Mouse (Mus musculus): ENCODE data around the gene Mre11a. TPM values are rescaled to one million over a fixed set of nuclear protein-coding genes. Genes with fewer than 3 reads are reported as not detected.

The Mre11a gene
- polyA plus RNA-seq, 1 experiment from 2014 or later, result 10.1 TPM

DNA sequence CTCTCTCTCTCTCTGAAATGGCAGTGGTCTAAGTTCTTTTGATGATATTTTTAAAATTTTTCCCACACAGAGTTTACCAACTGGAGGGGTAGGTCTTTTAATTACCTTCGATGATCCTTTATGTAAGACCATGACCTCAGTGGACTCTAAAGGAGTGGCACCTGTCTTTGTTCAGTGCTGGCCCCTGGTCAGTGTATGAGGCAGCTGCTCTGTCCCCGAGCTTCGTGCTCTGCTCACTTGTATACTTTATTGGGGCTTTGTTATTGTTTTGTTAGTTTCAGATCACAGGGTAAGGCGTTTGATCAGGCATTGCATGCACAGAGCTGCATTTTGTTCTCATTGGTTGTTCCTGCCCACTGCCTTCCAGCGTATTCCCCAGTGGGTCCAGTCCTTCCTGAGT, 55.5 kb downstream of the Mre11a start:
- no peak overlapping the region for H3K4me2 ChIP-seq (ENCODE audit: low read depth, low read length)
- WGBS (ENCODE audit: insufficient replicate concordance), result 80% methylated on average over 5 of the region's 5 CpGs
- H3K27me3 ChIP-seq (ENCODE audit: control insufficient read depth, insufficient read depth, low read depth, low read length), result no peaks in the 10 kb centered on the region
- H3K9ac ChIP-seq (ENCODE audit: low read depth, low read length), result no peak overlapping the region
- no peak overlapping the region for H3K27ac ChIP-seq (ENCODE audit: low read length)
- no peak overlapping the region for H3K4me3 ChIP-seq (ENCODE audit: low read depth, low read length)
- no peaks in the 10 kb centered on the region for H3K9me3 ChIP-seq (replicated peaks; ENCODE audit: control insufficient read depth, low read length)
- peaks cover 7% of the 10 kb centered on the region for H3K36me3 ChIP-seq (ENCODE audit: control insufficient read depth, insufficient read depth)
- no peak for ATAC-seq (ENCODE audit: low read depth)
- H3K4me1 ChIP-seq (ENCODE audit: control insufficient read depth, low read depth, low read length), result no peaks in the 10 kb centered on the region

DNA sequence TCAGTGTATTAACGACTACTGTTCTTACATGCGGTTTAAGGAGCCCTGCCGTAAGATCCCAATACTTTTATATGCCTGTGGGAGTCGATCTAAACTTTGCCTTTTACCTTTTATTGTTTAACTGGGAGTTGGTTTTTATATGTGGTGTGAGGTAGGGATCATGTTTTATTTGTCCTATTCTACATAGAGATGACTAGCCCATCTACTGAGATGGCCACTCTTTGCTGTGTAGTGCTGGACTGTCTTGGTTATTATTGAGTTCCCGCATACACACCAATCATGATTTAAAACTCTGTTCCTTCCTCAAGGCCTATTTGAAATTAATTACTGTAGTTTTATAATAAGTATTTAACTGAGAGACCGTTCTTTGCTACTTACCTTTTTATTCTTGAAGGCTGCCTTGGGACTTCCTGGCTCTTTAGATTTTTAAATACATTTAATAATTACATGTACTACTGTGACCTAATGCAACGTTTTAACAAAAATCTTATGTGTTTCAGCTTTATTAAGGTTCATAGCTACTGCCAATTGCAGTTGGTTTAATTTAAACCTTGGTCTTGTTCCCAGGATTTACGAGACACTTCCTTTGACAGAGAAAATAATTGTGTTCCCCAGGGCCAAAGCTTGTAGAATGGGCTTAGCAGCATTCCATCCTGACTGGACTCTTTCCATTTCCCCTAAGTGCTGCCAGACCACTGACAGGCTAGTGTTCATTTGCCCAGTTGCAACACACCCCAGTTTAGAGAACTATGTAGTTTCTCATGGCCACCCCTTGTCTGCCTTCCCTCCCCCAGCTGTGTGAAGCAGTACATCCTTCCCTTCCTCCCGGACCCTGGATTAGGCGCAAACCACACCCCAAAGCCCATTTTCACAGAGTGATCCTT, 57.7 kb downstream of the Mre11a start:
- Histone ChIP-seq H3K36me3 (ENCODE audit: control insufficient read depth, insufficient read depth) (no peaks in the 10 kb centered on the region), H3K4me1 (ENCODE audit: control insufficient read depth, low read depth, low read length) (no peaks in the 10 kb centered on the region), H3K4me3 (ENCODE audit: low read depth, low read length) (no peak overlapping the region), H3K9me3 (replicated peaks; ENCODE audit: control insufficient read depth, low read length) (no peaks in the 10 kb centered on the region), H3K4me2 (ENCODE audit: low read depth, low read length) (no peak overlapping the region), H3K27me3 (ENCODE audit: control insufficient read depth, insufficient read depth, low read depth, low read length) (no peaks in the 10 kb centered on the region), H3K27ac (ENCODE audit: low read length) (no peak overlapping the region), H3K9ac (ENCODE audit: low read depth, low read length) (no peak overlapping the region)
- ATAC-seq (ENCODE audit: low read depth), result no peak
- WGBS (ENCODE audit: insufficient replicate concordance), result 71% methylated on average over 10 of the region's 10 CpGs

DNA sequence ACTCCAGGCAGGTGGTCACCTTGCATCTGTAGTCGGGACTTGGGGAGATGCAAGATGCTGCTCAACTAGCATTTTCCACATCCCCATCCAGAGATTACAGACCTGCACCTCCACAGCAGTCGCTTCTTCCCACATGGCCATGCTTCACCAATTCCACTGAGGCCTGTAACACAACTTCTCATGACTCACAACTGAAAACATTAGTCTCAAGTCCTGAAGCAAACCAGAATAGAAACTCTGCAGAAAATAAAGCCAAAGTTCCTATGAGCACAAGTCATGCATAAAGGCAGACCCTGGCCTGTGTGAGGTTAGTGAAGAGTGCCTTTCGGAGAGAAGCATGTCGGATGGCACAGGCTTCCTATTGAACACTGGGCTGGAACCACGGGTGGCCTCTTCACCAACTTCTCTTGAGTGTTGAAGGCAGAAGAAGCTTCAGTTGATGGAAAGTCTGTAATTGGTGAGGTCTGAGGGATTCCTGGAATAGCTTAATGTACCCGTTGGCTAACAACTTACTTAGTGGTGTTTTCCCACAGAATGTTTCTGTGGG, 58.9 kb downstream of the Mre11a start:
- Histone ChIP-seq H3K9ac (ENCODE audit: low read depth, low read length) (no peak overlapping the region), H3K36me3 (ENCODE audit: control insufficient read depth, insufficient read depth) (no peaks in the 10 kb centered on the region), H3K4me1 (ENCODE audit: control insufficient read depth, low read depth, low read length) (no peaks in the 10 kb centered on the region), H3K27ac (ENCODE audit: low read length) (no peak overlapping the region), H3K9me3 (replicated peaks; ENCODE audit: control insufficient read depth, low read length) (no peaks in the 10 kb centered on the region), H3K4me2 (ENCODE audit: low read depth, low read length) (no peak overlapping the region), H3K4me3 (ENCODE audit: low read depth, low read length) (no peak overlapping the region), H3K27me3 (ENCODE audit: control insufficient read depth, insufficient read depth, low read depth, low read length) (no peaks in the 10 kb centered on the region)
- no peak for ATAC-seq (ENCODE audit: low read depth)
- WGBS (ENCODE audit: insufficient replicate concordance), result 78% methylated on average over 6 of the region's 6 CpGs

DNA sequence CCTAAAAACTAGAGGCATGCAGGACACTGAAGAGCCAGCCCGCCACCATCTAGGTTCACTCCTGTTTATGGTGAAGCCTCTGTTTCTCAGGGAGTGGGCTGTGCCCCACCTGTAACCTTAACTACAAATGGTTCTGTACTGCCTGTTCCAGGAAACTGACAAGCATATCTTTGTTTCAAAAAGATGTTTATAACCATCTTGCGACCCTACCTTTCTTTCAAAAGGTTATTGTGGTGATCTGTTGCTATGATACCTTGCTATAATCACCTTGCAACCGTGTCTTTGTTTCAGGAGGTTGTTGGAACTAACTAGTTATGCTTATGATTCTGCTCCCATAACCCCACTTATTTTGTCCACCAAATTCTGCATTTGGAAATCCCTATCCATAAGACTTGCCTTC, 59.4 kb downstream of the Mre11a start:
- no peak overlapping the region for H3K4me2 ChIP-seq (ENCODE audit: low read depth, low read length)
- no peaks in the 10 kb centered on the region for H3K27me3 ChIP-seq (ENCODE audit: control insufficient read depth, insufficient read depth, low read depth, low read length)
- no peak overlapping the region for H3K9ac ChIP-seq (ENCODE audit: low read depth, low read length)
- no peaks in the 10 kb centered on the region for H3K9me3 ChIP-seq (replicated peaks; ENCODE audit: control insufficient read depth, low read length)
- WGBS (ENCODE audit: insufficient replicate concordance), result 75% methylated on average over 3 of the region's 3 CpGs
- H3K36me3 ChIP-seq (ENCODE audit: control insufficient read depth, insufficient read depth), result no peaks in the 10 kb centered on the region
- H3K4me3 ChIP-seq (ENCODE audit: low read depth, low read length), result no peak overlapping the region
- no peak overlapping the region for H3K27ac ChIP-seq (ENCODE audit: low read length)
- H3K4me1 ChIP-seq (ENCODE audit: control insufficient read depth, low read depth, low read length), result no peaks in the 10 kb centered on the region
- no peak for ATAC-seq (ENCODE audit: low read depth)

DNA sequence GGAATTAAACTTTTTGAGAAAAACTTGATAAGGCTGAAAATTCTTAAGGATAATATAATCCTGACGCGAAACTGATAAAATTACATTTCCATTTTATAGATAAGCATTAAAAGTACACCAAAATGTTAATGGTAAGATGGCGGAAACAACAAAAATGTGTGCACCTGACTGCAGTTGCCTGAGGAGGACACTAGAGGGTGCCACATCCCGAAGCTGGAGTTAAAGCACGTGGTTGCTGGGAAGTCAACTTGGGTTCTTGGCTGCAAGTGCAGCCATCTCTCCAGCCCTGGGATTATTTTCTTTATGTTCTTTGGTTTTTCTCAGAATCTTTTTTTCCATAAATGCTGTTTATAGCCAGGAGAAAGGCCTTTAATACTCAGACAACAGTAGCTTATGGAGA, 62.0 kb downstream of the Mre11a start:
- WGBS (ENCODE audit: insufficient replicate concordance), result 45% methylated on average over 5 of the region's 5 CpGs
- Histone ChIP-seq H3K36me3 (ENCODE audit: control insufficient read depth, insufficient read depth) (no peaks in the 10 kb centered on the region), H3K27me3 (ENCODE audit: control insufficient read depth, insufficient read depth, low read depth, low read length) (no peaks in the 10 kb centered on the region), H3K9me3 (replicated peaks; ENCODE audit: control insufficient read depth, low read length) (no peaks in the 10 kb centered on the region), H3K4me2 (ENCODE audit: low read depth, low read length) (no peak overlapping the region), H3K4me3 (ENCODE audit: low read depth, low read length) (no peak overlapping the region), H3K27ac (ENCODE audit: low read length) (no peak overlapping the region), H3K4me1 (ENCODE audit: control insufficient read depth, low read depth, low read length) (no peaks in the 10 kb centered on the region), H3K9ac (ENCODE audit: low read depth, low read length) (no peak overlapping the region)
- ATAC-seq (ENCODE audit: low read depth), result no peak

DNA sequence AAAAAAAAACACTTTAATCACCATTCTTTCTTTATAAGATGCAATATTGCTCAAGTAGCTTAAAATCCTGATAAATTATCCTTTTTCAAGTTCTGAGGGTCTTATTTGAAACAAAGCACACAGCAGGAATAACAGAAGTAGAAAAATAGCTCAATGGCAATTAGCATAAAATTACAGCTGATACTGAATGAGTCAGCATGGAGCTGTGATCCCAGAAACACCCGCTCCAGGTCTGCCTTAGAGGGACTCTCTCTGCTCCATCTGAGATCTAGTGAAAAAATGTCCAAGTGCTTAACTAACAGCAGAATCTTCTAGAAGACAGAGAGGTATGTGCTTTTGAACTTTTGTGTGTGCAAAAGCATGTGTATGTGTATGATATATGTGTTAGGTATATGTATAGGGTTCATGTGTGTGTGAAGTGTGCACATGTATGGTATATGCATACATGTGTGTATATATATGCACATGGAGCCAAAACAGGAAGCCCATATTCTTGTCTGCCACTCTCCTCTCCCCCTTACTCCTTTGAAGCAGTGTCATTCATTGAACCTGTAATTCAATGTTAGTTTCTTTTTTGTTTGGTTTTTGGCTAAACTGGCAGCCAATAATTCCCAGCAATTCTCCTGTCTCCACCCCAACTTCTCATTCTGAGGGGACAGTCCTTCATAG, 63.9 kb downstream of the Mre11a start:
- 50% methylated on average over 1 of the region's 1 CpGs for WGBS (ENCODE audit: insufficient replicate concordance)

DNA sequence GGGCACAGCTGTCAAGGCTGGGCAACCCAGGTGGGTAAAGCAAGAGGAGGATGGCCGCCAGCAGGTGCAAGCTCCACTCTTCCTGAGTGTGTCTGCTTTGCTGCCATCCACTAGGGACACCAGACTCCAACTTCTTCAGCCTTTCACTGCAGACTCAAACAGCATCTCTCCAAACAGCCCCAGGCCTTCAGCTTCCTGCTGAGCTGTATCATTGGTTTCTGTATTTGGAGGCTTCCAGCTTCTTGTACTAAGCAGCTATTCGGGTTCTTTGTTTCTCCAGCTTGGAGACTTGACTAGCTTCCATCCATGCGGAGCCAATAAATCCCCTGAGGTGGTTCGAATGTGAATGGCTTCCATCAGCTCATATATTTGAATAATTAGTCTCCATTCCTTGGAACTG, 70.1 kb downstream of the Mre11a start:
- no peaks in the 10 kb centered on the region for H3K36me3 ChIP-seq (ENCODE audit: control insufficient read depth, insufficient read depth)
- H3K4me3 ChIP-seq (ENCODE audit: low read depth, low read length), result no peak overlapping the region
- no peak overlapping the region for H3K4me2 ChIP-seq (ENCODE audit: low read depth, low read length)
- no peaks in the 10 kb centered on the region for H3K4me1 ChIP-seq (ENCODE audit: control insufficient read depth, low read depth, low read length)
- no peak overlapping the region for H3K27ac ChIP-seq (ENCODE audit: low read length)
- no peak overlapping the region for H3K9ac ChIP-seq (ENCODE audit: low read depth, low read length)
- WGBS (ENCODE audit: insufficient replicate concordance), result 70% methylated on average over 4 of the region's 4 CpGs
- no peaks in the 10 kb centered on the region for H3K9me3 ChIP-seq (replicated peaks; ENCODE audit: control insufficient read depth, low read length)
- no peak for ATAC-seq (ENCODE audit: low read depth)
- peaks cover 15% of the 10 kb centered on the region for H3K27me3 ChIP-seq (ENCODE audit: control insufficient read depth, insufficient read depth, low read depth, low read length)

More for the DNA sequence above, 63.9 kb downstream of the Mre11a start:
- no peak for ATAC-seq (ENCODE audit: low read depth)
- Histone ChIP-seq H3K4me1 (ENCODE audit: control insufficient read depth, low read depth, low read length) (no peaks in the 10 kb centered on the region), H3K27ac (ENCODE audit: low read length) (no peak overlapping the region), H3K9me3 (replicated peaks; ENCODE audit: control insufficient read depth, low read length) (no peaks in the 10 kb centered on the region), H3K9ac (ENCODE audit: low read depth, low read length) (no peak overlapping the region), H3K36me3 (ENCODE audit: control insufficient read depth, insufficient read depth) (no peaks in the 10 kb centered on the region), H3K4me2 (ENCODE audit: low read depth, low read length) (no peak overlapping the region), H3K4me3 (ENCODE audit: low read depth, low read length) (no peak overlapping the region), H3K27me3 (ENCODE audit: control insufficient read depth, insufficient read depth, low read depth, low read length) (no peaks in the 10 kb centered on the region)

DNA sequence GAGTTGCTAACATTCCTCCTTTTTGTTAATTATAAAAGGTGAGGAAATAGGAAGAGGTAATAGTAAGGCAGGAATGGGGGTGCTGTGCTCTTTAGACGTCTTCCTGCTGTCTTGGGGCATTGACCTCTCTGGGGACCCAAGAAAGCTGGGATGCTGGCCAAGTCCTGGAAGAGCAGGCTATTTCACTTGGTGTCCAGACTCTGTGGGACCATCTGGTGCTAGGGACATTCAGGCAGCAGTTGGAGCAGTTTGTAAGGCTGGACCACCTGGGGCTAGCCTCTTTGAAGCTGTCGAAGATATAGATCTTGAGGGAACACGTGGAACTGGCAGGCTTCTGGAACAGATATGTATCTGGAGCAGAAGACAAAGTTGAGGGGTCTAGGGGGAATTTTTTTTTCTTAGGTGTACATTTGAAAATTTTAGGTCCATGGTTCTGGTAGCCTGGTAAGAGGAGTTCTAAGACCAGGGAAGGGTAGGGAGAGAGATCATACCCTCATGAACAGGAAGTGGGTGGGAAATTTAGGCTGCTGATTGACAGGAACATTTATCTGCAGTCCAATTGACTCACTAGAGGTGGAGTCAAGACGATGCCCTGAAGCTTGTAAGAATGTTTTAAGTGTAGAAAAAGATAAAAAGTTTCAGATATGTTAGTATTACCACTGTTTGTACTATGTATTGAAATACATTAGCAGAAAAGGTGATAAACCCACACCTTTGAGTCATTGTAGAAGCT, 72.6 kb downstream of the Mre11a start:
- Histone ChIP-seq H3K4me2 (ENCODE audit: low read depth, low read length) (no peak overlapping the region), H3K9me3 (replicated peaks; ENCODE audit: control insufficient read depth, low read length) (no peaks in the 10 kb centered on the region), H3K36me3 (ENCODE audit: control insufficient read depth, insufficient read depth) (no peaks in the 10 kb centered on the region), H3K27ac (ENCODE audit: low read length) (no peak overlapping the region), H3K4me1 (ENCODE audit: control insufficient read depth, low read depth, low read length) (no peaks in the 10 kb centered on the region), H3K27me3 (ENCODE audit: control insufficient read depth, insufficient read depth, low read depth, low read length) (peaks cover 34% of the 10 kb centered on the region), H3K9ac (ENCODE audit: low read depth, low read length) (no peak overlapping the region), H3K4me3 (ENCODE audit: low read depth, low read length) (no peak overlapping the region)
- WGBS (ENCODE audit: insufficient replicate concordance), result 35% methylated on average over 4 of the region's 4 CpGs
- ATAC-seq (ENCODE audit: low read depth), result no peak

Data from liver, embryonic 16.5 days (tissue).